Mouse (Mus musculus) kidney, postnatal 14 days (tissue): ENCODE data around the gene 5830473C10Rik.

ENCODE experiments used
- DNase-seq: peaks from one replicate; pipeline ENCODE4 v3.0.0; 2022; ENCODE audit warnings: mixed read lengths

Gene 5830473C10Rik

GRCm38 (mm10) chr5:90560743-90561142, at the start of gene 5830473C10Rik:
Gene 5830473C10Rik, plus strand, starts transcription at chr5:90561107.
- no peak for DNase-seq

- DNase-seq, result peak; percentile 46
Observed at GRCm38 (mm10) chr5:90512288-90512955, 48.5 kb upstream of the 5830473C10Rik start.

GRCm38 (mm10) chr5:90515561-90515960, 45.3 kb upstream of the 5830473C10Rik start:
- DNase-seq, result no peak

- DNase-seq, result peak; percentile 58
Observed at GRCm38 (mm10) chr5:90518356-90519100, 42.4 kb upstream of the 5830473C10Rik start, which contains the start of gene Afm. Gene Afm, plus strand, starts transcription at chr5:90518932.

- no peak for DNase-seq
Observed at GRCm38 (mm10) chr5:90551191-90551590, 9.7 kb upstream of the 5830473C10Rik start.

DNA sequence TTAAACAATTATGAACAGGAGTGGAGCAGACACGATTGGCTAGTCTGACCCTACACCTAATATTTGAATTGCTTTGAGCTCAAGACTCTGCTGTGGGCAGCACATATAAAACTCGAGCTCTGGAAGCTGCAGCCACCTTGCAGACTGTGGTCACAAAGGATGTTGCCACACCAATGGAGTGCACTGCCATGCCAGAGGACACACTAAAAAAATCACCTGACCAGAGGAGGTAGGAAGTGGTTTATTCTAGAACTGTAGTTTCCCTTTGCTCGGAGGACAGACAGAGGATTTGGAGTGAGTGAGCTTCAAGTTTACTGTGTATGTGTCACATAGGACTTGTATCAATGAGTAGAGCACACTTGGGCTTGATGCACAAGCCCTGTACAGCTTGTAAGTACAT, 4.9 kb upstream of the 5830473C10Rik start:
- no peak for DNase-seq

DNA sequence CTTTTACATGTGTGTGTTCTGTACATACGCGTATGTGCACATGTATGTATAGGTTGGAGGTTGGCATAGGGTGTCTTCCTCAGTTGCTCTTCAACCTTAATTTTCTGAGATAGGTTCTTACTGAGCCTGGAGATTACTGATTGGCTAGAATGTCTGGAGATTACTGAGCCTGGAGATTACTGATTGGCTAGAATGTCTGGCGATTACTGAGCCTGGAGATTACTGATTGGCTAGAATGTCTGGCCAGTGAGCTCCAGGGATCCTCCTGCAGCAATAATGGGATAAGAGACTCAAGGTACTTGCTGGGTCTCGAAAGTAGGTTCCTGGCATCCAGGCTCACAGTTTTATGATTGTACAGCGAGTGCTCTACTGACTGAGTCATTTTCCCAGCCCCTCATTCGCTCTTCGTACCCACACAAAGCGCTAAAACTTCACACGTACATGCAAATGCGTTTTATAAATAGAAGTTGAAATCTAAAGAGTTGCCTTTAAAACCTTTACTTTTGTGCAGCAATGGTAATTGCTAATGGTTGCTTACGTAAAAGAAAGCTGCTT, 891 bp downstream of the 5830473C10Rik start:
- no peak for DNase-seq

- no peak for DNase-seq
Observed at GRCm38 (mm10) chr5:90562880-90563279, 2.0 kb downstream of the 5830473C10Rik start.

DNA sequence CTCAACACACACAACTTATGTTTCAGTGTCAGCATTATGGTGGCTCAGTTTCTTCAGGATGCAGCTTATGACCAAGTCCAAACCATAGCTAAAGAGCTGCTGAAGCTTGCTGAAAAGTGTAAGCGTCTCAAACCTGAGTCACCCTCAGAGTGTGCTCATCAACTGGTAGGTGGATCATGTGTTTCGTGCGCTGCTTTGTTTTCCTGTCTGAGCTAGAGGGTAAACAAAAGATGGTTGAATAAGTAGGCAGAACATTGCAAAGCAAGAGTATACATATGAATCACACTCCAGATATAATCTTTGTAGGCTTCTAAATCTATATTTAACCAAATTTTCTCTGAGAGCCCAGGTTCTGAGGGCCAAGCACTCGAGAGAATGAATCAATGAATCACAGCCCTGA, 3.3 kb downstream of the 5830473C10Rik start:
- DNase-seq, result no peak

DNA sequence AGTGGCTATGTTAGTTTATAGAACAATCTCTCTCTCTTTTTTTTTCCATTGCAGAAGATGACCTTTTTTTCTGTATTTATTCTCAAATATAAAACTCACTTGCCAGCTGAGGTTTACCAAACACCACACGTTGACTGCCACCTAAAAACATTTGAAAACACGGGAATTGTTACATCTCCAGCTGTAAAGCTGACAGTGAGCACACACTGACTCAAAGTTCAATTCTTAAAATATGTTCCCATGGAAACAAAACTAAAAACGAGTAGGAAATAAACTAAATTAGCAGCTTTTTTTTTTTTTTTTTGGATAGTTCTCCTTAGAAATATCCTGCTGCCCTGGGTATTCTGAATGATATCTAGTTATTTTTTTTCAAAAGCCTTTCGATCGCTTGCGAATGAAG, 4.3 kb downstream of the 5830473C10Rik start:
- no peak for DNase-seq

DNA sequence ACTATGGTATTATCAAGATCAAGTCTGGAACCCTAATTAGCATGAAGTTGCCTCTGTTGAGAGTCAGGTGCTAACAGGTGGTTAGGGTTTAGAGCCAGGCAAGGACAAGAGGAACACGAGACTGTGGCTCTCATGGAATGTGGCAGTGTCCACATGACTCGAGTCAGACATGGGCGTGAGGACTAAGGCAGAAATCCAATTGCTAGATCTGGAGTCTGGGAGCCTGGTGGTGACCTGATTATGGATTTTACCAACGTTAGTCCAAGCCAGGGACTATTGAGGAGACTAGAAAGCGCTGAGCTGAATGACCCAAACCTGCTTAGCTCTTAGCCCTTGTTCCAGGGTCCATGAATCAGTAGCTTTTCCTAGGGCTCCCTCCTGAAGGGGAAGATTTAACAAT, 6.9 kb downstream of the 5830473C10Rik start:
- DNase-seq, result peak; percentile 28

GRCm38 (mm10) chr5:90568338-90568737, 7.4 kb downstream of the 5830473C10Rik start:
- peak; percentile 67 for DNase-seq

DNA sequence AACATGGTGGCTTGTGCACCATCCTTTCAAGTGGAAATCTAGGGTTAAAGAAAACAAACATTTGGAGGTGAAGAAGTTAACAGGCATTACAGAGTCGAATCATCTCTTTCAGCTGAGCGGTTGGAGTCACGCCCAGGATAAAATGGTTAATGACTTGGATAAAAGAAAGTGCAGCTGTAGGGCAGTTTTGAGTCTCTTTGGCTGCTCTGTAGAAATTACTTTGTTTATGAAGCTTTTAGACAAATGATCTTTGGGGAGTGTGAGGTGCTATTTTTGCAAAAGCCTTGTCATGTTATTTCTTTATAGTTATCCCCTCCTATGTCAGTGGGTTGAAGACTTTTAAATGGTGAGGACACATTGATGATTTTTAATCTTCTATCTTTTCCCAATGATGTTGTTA, 10.3 kb downstream of the 5830473C10Rik start:
- no peak for DNase-seq

GRCm38 (mm10) chr5:90577751-90578150, 16.8 kb downstream of the 5830473C10Rik start:
- DNase-seq, result no peak

GRCm38 (mm10) chr5:90579556-90579955, 18.6 kb downstream of the 5830473C10Rik start:
- DNase-seq, result no peak

- DNase-seq, result no peak
Observed at GRCm38 (mm10) chr5:90582179-90582578, 21.3 kb downstream of the 5830473C10Rik start.

- no peak for DNase-seq
Observed at GRCm38 (mm10) chr5:90584799-90585198, 23.9 kb downstream of the 5830473C10Rik start.

- no peak for DNase-seq
Observed at GRCm38 (mm10) chr5:90586511-90586910, 25.6 kb downstream of the 5830473C10Rik start.

DNA sequence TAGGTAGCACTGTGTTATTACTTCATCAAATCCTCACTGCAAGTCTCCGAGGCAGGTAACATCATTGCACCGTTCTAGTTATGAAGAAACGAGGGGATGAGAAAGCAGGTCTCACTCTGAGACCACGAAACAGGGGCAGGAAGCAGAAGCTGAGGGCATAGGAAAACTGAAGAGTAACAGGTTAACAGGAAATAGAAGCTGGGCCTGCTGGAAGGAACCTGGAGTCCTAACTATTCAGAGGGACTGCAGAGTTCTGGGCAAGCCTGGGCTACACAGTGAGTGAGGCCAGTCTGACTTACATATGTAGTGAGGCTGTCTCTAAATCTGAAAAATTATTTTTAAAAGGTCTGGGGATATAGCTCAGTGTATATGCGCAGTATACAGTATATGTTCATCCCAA, 27.2 kb downstream of the 5830473C10Rik start:
- no peak for DNase-seq

DNA sequence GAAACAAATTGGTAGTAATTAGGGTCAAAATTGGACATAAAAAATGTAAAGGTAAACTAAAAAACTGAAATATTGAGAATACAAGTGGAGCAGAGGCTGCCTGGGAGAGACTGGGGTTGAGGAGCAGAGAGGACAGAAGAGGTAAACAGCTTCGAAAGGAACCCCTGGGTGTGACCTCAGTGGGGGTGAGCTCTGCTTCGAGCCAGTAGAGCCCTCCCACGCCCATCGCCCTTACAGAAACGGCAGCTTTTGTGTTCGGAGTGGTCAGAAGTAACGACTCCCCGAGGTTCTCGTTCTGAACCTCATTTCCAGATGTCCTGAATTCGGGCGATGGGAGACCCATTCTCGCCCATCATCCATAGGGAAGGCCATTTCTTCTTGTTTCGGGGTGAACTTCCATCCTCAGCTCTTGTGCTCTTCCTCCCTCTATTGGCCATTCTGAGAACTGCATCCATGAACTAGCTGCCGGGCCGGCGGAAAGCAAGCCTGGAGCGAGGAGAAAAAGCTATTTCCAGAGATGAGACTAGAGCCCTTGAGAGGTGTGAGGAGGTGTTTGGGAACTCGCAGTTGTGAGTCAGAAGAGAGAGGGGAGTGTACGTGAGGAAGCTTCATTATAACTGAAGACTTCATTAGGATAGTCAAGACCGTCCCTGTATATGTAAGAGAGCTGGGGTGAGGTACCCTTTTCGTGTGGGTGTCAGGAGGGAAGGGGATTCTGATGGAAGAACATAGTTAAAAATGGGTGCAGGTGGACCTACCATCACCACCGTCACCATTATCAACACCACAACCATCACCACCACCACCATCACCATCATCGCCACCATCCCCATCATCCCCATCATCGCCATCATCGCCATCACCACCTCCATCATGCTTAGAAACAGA, 28.0 kb downstream of the 5830473C10Rik start:
- DNase-seq, result peak; percentile 81

DNA sequence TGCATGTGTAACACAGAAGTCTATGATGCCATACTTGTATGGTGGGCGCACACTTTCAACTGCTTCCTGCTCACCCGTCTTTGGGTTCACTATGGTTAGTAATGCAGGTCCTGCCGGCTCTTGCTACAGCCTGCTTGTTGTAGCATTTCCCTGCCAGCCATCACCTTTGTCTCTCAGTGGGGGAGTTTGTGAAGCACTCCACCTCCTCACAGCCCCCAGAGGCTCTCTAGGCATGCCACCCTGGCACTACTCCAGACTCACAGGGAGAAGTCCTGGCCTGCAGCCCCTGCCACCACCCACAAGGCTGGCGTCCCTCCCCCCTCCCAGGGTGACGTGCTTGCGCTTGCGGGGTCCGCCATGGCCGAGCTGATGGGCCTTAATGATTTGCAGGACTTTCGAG, 29.8 kb downstream of the 5830473C10Rik start:
- peak; percentile 26 for DNase-seq

DNA sequence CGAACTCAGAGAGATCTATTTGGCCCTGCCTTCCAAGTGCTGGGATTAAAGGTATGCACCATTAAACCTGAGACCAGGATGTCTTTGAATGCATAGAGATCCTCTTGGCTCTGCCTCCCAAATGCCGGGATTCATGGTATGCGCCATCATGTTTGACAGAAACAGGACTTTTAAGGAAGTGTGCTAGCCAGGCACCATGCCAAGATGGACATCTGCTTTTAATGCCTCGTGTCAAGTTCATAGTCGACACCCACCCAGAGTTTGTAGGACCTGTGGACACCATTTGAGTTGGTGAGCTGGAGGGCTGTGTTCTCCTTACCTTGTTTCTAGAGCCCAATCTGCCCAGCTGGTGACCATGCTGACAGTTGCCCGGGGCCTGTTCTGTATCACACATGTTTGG, 31.0 kb downstream of the 5830473C10Rik start:
- DNase-seq, result no peak

GRCm38 (mm10) chr5:90594945-90595344, 34.0 kb downstream of the 5830473C10Rik start:
- DNase-seq, result no peak
